Mouse (Mus musculus): ENCODE measurements at regions not wholly inside any gene's neighbourhood (a gene's known extent, or its start where the extent isn't known, plus 50 kb on each side); places are given as distances from the start of the nearest gene placed in this dataset.

DNA sequence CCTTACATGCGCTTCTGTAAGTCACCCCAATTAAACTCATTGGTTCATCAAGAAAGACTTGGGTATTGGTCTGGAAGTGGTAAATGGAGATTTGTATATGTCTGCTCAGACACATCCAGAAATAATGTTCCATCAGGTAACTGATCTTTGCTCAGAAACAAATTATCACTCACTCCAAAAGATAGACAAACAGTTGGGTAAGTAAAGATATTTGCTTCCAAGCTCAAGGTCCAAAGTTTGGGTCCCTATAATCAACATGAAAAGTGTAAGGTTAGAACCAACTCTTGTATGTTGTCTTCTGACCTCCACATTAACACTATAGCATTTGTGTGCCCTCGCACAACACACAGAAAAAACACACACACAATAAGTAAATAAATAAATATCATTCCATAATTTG, 232.0 kb downstream of the Rnf144a start:
- Histone ChIP-seq H3K9me3 (replicated peaks) (no peaks in the 10 kb centered on the region), H3K4me1 (no peaks in the 10 kb centered on the region), H3K4me3 (no peak overlapping the region), H3K36me3 (no peaks in the 10 kb centered on the region), H3K27me3 (ENCODE audit: low read depth, poor library complexity, severe bottlenecking) (no peaks in the 10 kb centered on the region), H3K27ac (no peak overlapping the region)
- DNase-seq (ENCODE audit: low spot score) = no peak
- WGBS = 96% methylated on average over 2 of the region's 2 CpGs

DNA sequence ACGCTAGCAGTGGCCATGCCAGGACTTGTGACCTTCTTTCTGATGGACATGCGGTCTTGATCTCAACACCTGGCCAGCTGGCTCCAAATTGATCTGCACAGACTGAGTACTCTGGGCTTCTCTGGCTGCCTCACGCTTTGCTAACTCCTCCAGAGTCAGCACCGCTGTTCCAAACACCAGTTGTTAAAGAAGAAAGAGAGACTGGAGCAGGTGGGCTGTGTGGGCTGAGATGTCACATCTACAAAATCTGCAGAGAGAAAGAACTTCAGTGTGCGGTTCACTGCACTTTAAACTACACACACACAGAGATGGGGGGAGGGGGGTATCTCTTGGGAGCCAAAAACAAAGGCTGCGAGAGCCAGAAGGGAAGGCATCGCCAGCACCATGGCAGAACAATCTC, 234.2 kb downstream of the Rnf144a start:
- Histone ChIP-seq H3K4me1 (no peaks in the 10 kb centered on the region), H3K27me3 (ENCODE audit: low read depth, poor library complexity, severe bottlenecking) (no peaks in the 10 kb centered on the region), H3K9me3 (replicated peaks) (no peaks in the 10 kb centered on the region), H3K4me3 (no peak overlapping the region), H3K27ac (no peak overlapping the region), H3K36me3 (no peaks in the 10 kb centered on the region)
- DNase-seq (ENCODE audit: low spot score) = no peak
- 89% methylated on average over 7 of the region's 7 CpGs for WGBS

- Histone ChIP-seq H3K27me3 (ENCODE audit: low read depth, poor library complexity, severe bottlenecking) (no peaks in the 10 kb centered on the region), H3K36me3 (no peaks in the 10 kb centered on the region), H3K27ac (no peak overlapping the region), H3K4me1 (no peaks in the 10 kb centered on the region), H3K9me3 (replicated peaks) (no peaks in the 10 kb centered on the region), H3K4me3 (no peak overlapping the region)
- WGBS = 56% methylated on average over 10 of the region's 10 CpGs
- DNase-seq (ENCODE audit: low spot score) = no peak
These were observed 238.8 kb downstream of the Rnf144a start for GRCm38 (mm10) chr12:26176231-26176662.

GRCm38 (mm10) chr12:26163416-26163815, 251.6 kb downstream of the Rnf144a start:
- no peaks in the 10 kb centered on the region for H3K4me1 ChIP-seq
- no peaks in the 10 kb centered on the region for H3K36me3 ChIP-seq
- no peak overlapping the region for H3K27ac ChIP-seq
- no peaks in the 10 kb centered on the region for H3K27me3 ChIP-seq (ENCODE audit: low read depth, poor library complexity, severe bottlenecking)
- H3K9me3 ChIP-seq (replicated peaks) = no peaks in the 10 kb centered on the region
- H3K4me3 ChIP-seq = no peak overlapping the region
- WGBS = 80% methylated on average over 3 of the region's 3 CpGs
- DNase-seq (ENCODE audit: low spot score) = no peak

DNA sequence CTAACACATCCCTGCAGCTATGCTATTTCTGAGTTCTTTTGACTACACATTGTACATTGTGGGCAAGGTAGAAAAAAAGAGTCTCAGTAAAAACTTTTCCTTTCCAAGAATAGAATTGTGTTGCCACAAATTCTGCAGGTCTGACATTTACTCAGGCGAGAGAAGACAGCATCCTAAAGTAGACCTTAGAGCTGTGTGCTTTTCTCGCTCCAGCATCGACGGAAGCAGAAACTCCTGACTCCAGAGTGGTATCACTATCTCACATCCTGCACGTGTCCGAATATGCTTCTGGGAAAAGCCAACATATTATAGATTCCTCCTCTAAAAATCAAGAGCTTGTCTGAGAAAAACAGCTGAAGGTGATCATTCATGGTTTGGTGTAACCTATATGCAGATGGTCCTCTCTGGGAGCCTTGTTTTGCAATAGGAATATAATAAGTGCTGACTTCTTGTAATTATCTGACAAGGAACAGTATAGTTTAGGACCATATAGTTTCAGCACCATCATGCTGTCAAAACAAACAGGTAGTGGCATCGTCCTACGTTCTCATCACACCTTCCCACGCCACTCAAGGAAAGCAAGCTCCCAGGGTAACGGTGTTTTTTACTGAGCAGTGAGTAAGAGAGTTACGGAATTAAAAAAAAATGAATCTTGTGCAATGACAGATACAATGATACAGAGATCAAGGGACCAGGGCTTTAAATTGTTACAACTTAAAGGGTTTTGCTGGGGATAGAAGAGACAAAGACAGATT, 254.0 kb downstream of the Rnf144a start:
- Histone ChIP-seq H3K27ac (no peak overlapping the region), H3K9me3 (replicated peaks) (no peaks in the 10 kb centered on the region), H3K27me3 (ENCODE audit: low read depth, poor library complexity, severe bottlenecking) (no peaks in the 10 kb centered on the region), H3K36me3 (no peaks in the 10 kb centered on the region), H3K4me1 (no peaks in the 10 kb centered on the region), H3K4me3 (no peak overlapping the region)
- no peak for DNase-seq (ENCODE audit: low spot score)
- WGBS = 87% methylated on average over 11 of the region's 11 CpGs

- Histone ChIP-seq H3K36me3 (no peaks in the 10 kb centered on the region), H3K9me3 (replicated peaks) (no peaks in the 10 kb centered on the region), H3K4me1 (no peaks in the 10 kb centered on the region), H3K27ac (no peak overlapping the region), H3K4me3 (no peak overlapping the region), H3K27me3 (ENCODE audit: low read depth, poor library complexity, severe bottlenecking) (no peaks in the 10 kb centered on the region)
- no peak for DNase-seq (ENCODE audit: low spot score)
- 71% methylated on average over 8 of the region's 8 CpGs for WGBS
These were observed 262.1 kb downstream of the Rnf144a start for GRCm38 (mm10) chr12:26152992-26153391.

GRCm38 (mm10) chr12:26146336-26146735, 268.7 kb downstream of the Rnf144a start:
- 79% methylated on average over 3 of the region's 3 CpGs for WGBS
- no peak for DNase-seq (ENCODE audit: low spot score)

GRCm38 (mm10) chr12:26145085-26145714, 269.9 kb downstream of the Rnf144a start:
- H3K4me3 ChIP-seq = no peak overlapping the region
- H3K27me3 ChIP-seq (ENCODE audit: low read depth, poor library complexity, severe bottlenecking) = no peaks in the 10 kb centered on the region
- H3K9me3 ChIP-seq (replicated peaks) = no peaks in the 10 kb centered on the region
- WGBS = 73% methylated on average over 6 of the region's 6 CpGs
- H3K27ac ChIP-seq = no peak overlapping the region
- no peak for DNase-seq (ENCODE audit: low spot score)
- H3K4me1 ChIP-seq = no peaks in the 10 kb centered on the region
- H3K36me3 ChIP-seq = no peaks in the 10 kb centered on the region

More at GRCm38 (mm10) chr12:26146336-26146735, 268.7 kb downstream of the Rnf144a start:
- Histone ChIP-seq H3K36me3 (no peaks in the 10 kb centered on the region), H3K27ac (no peak overlapping the region), H3K27me3 (ENCODE audit: low read depth, poor library complexity, severe bottlenecking) (no peaks in the 10 kb centered on the region), H3K4me3 (no peak overlapping the region), H3K4me1 (no peaks in the 10 kb centered on the region), H3K9me3 (replicated peaks) (no peaks in the 10 kb centered on the region)

DNA sequence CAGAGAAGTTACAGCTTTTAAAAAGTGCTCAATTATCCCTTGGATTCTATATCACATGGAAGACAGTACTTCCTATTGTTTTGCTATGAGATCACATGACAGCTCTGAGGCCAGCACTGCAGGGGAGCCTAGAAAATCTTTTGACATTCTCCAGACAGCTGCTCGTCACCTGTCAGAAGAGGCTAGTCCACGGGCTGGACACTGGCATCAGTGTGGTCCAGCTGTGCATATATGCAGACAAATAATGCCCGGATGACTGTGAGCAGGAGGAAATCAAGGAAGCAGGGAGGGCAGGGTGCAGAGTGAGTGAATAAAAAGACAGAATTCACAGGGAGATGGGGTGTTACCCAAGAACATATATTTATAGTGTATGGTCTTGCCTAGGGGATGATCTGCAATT, 270.4 kb downstream of the Rnf144a start:
- no peak overlapping the region for H3K4me3 ChIP-seq
- 82% methylated on average over 3 of the region's 3 CpGs for WGBS
- no peaks in the 10 kb centered on the region for H3K9me3 ChIP-seq (replicated peaks)
- H3K27me3 ChIP-seq (ENCODE audit: low read depth, poor library complexity, severe bottlenecking) = no peaks in the 10 kb centered on the region
- H3K27ac ChIP-seq = no peak overlapping the region
- no peaks in the 10 kb centered on the region for H3K4me1 ChIP-seq
- no peaks in the 10 kb centered on the region for H3K36me3 ChIP-seq
- DNase-seq (ENCODE audit: low spot score) = no peak

- Histone ChIP-seq H3K36me3 (no peaks in the 10 kb centered on the region), H3K9me3 (replicated peaks) (no peaks in the 10 kb centered on the region), H3K27me3 (ENCODE audit: low read depth, poor library complexity, severe bottlenecking) (no peaks in the 10 kb centered on the region), H3K27ac (no peak overlapping the region), H3K4me1 (no peaks in the 10 kb centered on the region), H3K4me3 (no peak overlapping the region)
- WGBS = 79% methylated on average over 6 of the region's 6 CpGs
- DNase-seq (ENCODE audit: low spot score) = no peak
These were observed 271.6 kb downstream of the Rnf144a start for GRCm38 (mm10) chr12:26143411-26143810.

DNA sequence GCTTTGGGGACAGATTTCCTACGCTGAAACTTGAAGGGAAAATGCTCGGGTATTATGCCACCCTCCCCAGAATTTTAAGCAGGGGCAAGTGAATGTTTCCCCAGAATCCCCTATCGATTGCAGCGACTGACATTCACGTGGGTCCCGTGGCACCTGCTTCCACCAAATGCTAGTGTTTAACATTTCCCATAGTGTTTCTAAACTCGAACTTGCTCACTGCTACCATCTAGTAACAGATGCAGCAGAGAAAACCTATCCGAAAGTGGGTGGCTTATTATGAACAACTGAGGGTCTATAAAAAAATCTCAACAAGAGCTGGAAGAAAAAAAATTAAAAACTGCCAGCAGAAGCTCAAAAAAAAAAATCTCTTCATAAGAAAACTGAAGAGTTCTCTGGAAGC, 284.2 kb downstream of the Rnf144a start:
- 93% methylated on average over 8 of the region's 8 CpGs for WGBS
- no peak overlapping the region for H3K27ac ChIP-seq

GRCm38 (mm10) chr12:26130011-26130410, 285.0 kb downstream of the Rnf144a start:
- no peak overlapping the region for H3K27ac ChIP-seq
- H3K4me1 ChIP-seq = no peaks in the 10 kb centered on the region
- no peak for DNase-seq (ENCODE audit: low spot score)
- no peaks in the 10 kb centered on the region for H3K9me3 ChIP-seq (replicated peaks)
- H3K27me3 ChIP-seq (ENCODE audit: low read depth, poor library complexity, severe bottlenecking) = no peaks in the 10 kb centered on the region
- no peaks in the 10 kb centered on the region for H3K36me3 ChIP-seq
- 88% methylated on average over 3 of the region's 3 CpGs for WGBS
- no peak overlapping the region for H3K4me3 ChIP-seq

More for the DNA sequence above, 284.2 kb downstream of the Rnf144a start:
- H3K36me3 ChIP-seq = no peaks in the 10 kb centered on the region
- no peaks in the 10 kb centered on the region for H3K9me3 ChIP-seq (replicated peaks)
- no peak overlapping the region for H3K4me3 ChIP-seq
- H3K4me1 ChIP-seq = no peaks in the 10 kb centered on the region
- no peak for DNase-seq (ENCODE audit: low spot score)
- no peaks in the 10 kb centered on the region for H3K27me3 ChIP-seq (ENCODE audit: low read depth, poor library complexity, severe bottlenecking)

DNA sequence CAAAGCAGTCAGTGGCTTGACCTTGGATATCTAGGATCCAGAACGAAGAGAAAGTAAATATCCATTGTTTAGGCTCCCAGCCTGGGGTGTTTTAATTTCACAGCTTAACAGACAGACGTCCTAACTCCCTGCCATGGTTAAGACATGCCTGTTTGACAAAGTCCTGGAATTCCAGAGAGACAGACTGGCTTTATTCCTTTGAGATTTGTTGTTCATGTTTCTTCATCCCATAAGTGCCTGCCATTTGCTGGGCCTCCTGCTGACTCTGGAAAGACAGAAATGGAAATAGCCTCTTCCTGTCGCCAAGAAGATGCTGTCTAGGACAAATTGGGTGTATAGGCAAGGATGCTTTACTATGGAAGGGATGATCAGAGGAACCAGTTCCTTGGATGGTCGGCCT, 285.5 kb downstream of the Rnf144a start:
- H3K27me3 ChIP-seq (ENCODE audit: low read depth, poor library complexity, severe bottlenecking) = no peaks in the 10 kb centered on the region
- DNase-seq (ENCODE audit: low spot score) = no peak
- H3K4me3 ChIP-seq = no peak overlapping the region
- H3K4me1 ChIP-seq = no peaks in the 10 kb centered on the region
- H3K27ac ChIP-seq = no peak overlapping the region
- H3K9me3 ChIP-seq (replicated peaks) = no peaks in the 10 kb centered on the region
- H3K36me3 ChIP-seq = no peaks in the 10 kb centered on the region
- 78% methylated on average over 4 of the region's 4 CpGs for WGBS
